Mouse (Mus musculus): ENCODE data around the gene Calr. TPM values are rescaled to one million over a fixed set of nuclear protein-coding genes. Genes with fewer than 3 reads are reported as not detected.

The Calr gene
- total RNA-seq, 1 experiment from 2014 or later = 751 TPM

GRCm38 (mm10) chr8:84797971-84798370 lies 48.8 kb downstream of the Calr start:
- no peak for ATAC-seq (ENCODE audit: extremely low read depth, insufficient number of reproducible peaks, low FRiP score, poor library complexity, severe bottlenecking)

- no peak for ATAC-seq (ENCODE audit: extremely low read depth, insufficient number of reproducible peaks, low FRiP score, poor library complexity, severe bottlenecking)
Measured at GRCm38 (mm10) chr8:84797256-84797797, 49.4 kb downstream of the Calr start.

GRCm38 (mm10) chr8:84794486-84794885 lies 52.2 kb downstream of the Calr start:
- ATAC-seq (ENCODE audit: extremely low read depth, insufficient number of reproducible peaks, low FRiP score, poor library complexity, severe bottlenecking) = no peak

GRCm38 (mm10) chr8:84793791-84794485 lies 52.8 kb downstream of the Calr start:
- ATAC-seq (ENCODE audit: extremely low read depth, insufficient number of reproducible peaks, low FRiP score, poor library complexity, severe bottlenecking) = no peak

GRCm38 (mm10) chr8:84793134-84793533 lies 53.6 kb downstream of the Calr start:
- no peak for ATAC-seq (ENCODE audit: extremely low read depth, insufficient number of reproducible peaks, low FRiP score, poor library complexity, severe bottlenecking)

GRCm38 (mm10) chr8:84792429-84792947 lies 54.2 kb downstream of the Calr start:
- ATAC-seq (ENCODE audit: extremely low read depth, insufficient number of reproducible peaks, low FRiP score, poor library complexity, severe bottlenecking) = no peak

Other genes starting within 250 kb of the Calr start
- 115 and 124 TPM in 2 replicates for gene Ier2, start 184.1 kb downstream of the Calr start, total RNA-seq (2017)
- gene Trmt1, start 160.6 kb downstream of the Calr start, total RNA-seq (2017) = 83.2 and 89.7 TPM in 2 replicates
- gene Nacc1, start 159.1 kb downstream of the Calr start, total RNA-seq (2017) = 30.2 and 33.9 TPM in 2 replicates
- gene Lyl1, start 145.5 kb downstream of the Calr start, total RNA-seq (2017) = 54.5 and 59.7 TPM in 2 replicates
- 0.61 and 3.4 TPM in 2 replicates for gene G430095P16Rik, start 123.9 kb downstream of the Calr start, total RNA-seq (2017)
- gene Nfix, start 46.6 kb downstream of the Calr start, total RNA-seq (2017) = 1.7 and 3.4 TPM in 2 replicates
- 4.5 and 5.5 TPM in 2 replicates for gene Dand5, start 24.1 kb downstream of the Calr start, total RNA-seq (2017)
- gene Gadd45gip1, start 15.4 kb downstream of the Calr start, total RNA-seq (2017) = 14.1 and 16.7 TPM in 2 replicates
- gene Rad23a, start 6.3 kb downstream of the Calr start, total RNA-seq (2017) = 46.6 and 57.8 TPM in 2 replicates
- gene Farsa, start 10.1 kb upstream of the Calr start, total RNA-seq (2017) = 50.7 and 56.2 TPM in 2 replicates
- 4.4 and 5.5 TPM in 2 replicates for gene Syce2, start 25.2 kb upstream of the Calr start, total RNA-seq (2017)
- 21.0 and 21.5 TPM in 2 replicates for gene Gcdh, start 47.0 kb upstream of the Calr start, total RNA-seq (2017)
- not detected in 2 replicates for gene Klf1, start 55.0 kb upstream of the Calr start, total RNA-seq (2017)
- gene Dnase2a, start 61.6 kb upstream of the Calr start, total RNA-seq (2017) = 31.7 and 34.7 TPM in 2 replicates
- 0.12 and 0.23 TPM in 2 replicates for gene Mast1, start 90.4 kb upstream of the Calr start, total RNA-seq (2017)
- gene Rtbdn, start 100.1 kb upstream of the Calr start, total RNA-seq (2017) = not detected in 2 replicates
- not detected in 2 replicates for gene Gm49661, start 122.5 kb upstream of the Calr start, total RNA-seq (2017)
- 92.5 and 96.9 TPM in 2 replicates for gene Prdx2, start 122.7 kb upstream of the Calr start, total RNA-seq (2017)
- gene Rnaseh2a, start 122.8 kb upstream of the Calr start, total RNA-seq (2017) = 26.5 and 36.0 TPM in 2 replicates
- 867 and 1,013 TPM in 2 replicates for gene Junb, start 131.8 kb upstream of the Calr start, total RNA-seq (2017)
- gene Hook2, start 143.7 kb upstream of the Calr start, total RNA-seq (2017) = 8.6 and 12.0 TPM in 2 replicates
- not detected in 2 replicates for gene Best2, start 167.6 kb upstream of the Calr start, total RNA-seq (2017)
- gene Asna1, start 178.3 kb upstream of the Calr start, total RNA-seq (2017) = 38.9 and 43.1 TPM in 2 replicates
- gene Trir, start 179.9 kb upstream of the Calr start, total RNA-seq (2017) = 124 and 193 TPM in 2 replicates
- 16.9 TPM in 2 replicates for gene Tnpo2, start 190.0 kb upstream of the Calr start, total RNA-seq (2017)
- 6.3 and 7.9 TPM in 2 replicates for gene Fbxw9, start 213.1 kb upstream of the Calr start, total RNA-seq (2017)
- gene Gm5741, start 221.0 kb upstream of the Calr start, total RNA-seq (2017) = not detected in 2 replicates
- gene Dhps, start 224.8 kb upstream of the Calr start, total RNA-seq (2017) = 41.9 and 48.2 TPM in 2 replicates
- 22.0 and 23.6 TPM in 2 replicates for gene Wdr83os, start 233.8 kb upstream of the Calr start, total RNA-seq (2017)
- gene Wdr83, start 234.4 kb upstream of the Calr start, total RNA-seq (2017) = 15.8 and 17.6 TPM in 2 replicates
- 192 and 197 TPM in 2 replicates for gene Man2b1, start 236.3 kb upstream of the Calr start, total RNA-seq (2017)

Data from neutrophil, adult 5-6 weeks (primary cell).